ENCODE assay signal across 18 mouse cellular contexts in the genomic region with DNA sequence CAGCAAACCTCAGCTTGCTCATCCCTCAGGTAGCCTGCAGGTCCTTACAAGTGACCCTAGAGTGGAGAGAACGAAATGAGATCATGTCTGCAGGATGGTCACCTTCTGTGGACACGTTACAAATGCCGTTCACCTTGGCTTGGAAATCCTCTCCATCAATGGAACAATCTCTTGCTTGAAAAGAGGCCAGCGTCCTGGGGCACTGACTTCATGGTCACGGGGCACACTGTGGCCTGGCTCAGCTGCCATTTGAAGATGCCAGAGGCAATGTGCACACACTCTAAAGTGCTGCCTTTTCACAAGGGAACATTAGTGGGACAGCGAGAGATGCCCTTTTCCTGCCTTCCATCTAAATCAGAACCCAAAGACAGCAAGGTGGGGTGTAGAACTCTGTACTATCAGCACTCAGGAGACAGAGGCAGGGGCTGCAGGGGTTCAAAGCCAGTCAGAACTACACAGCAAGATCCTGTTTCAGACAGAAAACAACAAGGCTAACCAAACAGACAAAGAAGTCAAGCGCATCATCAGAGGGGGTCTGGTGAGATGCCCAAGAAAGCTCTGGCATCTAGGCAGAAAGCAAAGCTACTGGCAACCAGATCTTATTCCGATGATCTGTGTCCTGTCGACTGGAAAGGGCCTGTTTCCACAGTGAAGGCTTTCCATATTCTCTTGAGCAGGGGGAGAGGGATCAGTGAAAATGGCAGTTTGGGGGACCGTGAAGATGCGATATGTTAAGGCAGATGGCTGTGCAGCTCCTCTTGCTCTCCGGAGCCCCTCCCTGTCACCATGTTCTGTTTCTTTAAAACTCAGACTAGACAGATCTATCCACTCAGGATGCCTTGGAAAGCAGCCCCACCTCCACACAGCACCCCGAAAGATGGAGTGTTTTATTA.
A peak's percentile ranks its signal among the peaks of the same experiment; 100 is the strongest.
DNase-seq lines count a peak whose midpoint lies in the region; ATAC-seq lines count a peak whose summit lies in the region.
"Had no signal": no experiment of that assay in that cellular context is flagged by ENCODE, and none has a peak within 500 bp of the region (broad histone marks: within the 10 kb centered on the region; RNA-seq: fewer than 3 reads in every experiment).

No protein-coding gene starts in this region.

- peaks cover 57% of the 10 kb centered on the region for H3K4me1 ChIP-seq in hindbrain, embryonic 13.5 days (replicated peaks)
- H3K4me1 ChIP-seq in hindbrain, embryonic 11.5 days (replicated peaks; ENCODE audit: control insufficient read depth, insufficient read depth, low read length): 0 out of 2 replicates have a peak, but pooled peaks cover 2% of the 10 kb centered on the region
- H3K4me1 ChIP-seq in heart, embryonic 11.5 days (ENCODE audit: control insufficient read depth, insufficient read depth, low read length): no peaks in the 10 kb centered on the region
- H3K4me1 ChIP-seq: heart, embryonic 15.5 days; stomach, embryonic 15.5 days had no signal

- H3K9me3 ChIP-seq in hindbrain, embryonic 13.5 days: no peaks in the 10 kb centered on the region
- H3K9me3 ChIP-seq in hindbrain, embryonic 11.5 days (ENCODE audit: control insufficient read depth, low read length): no peaks in the 10 kb centered on the region
- H3K9me3 ChIP-seq in heart, embryonic 11.5 days (replicated peaks; ENCODE audit: control insufficient read depth, low read length): no peaks in the 10 kb centered on the region
- H3K9me3 ChIP-seq: embryonic facial prominence, embryonic 12.5 days; heart, embryonic 15.5 days; neural tube, embryonic 12.5 days; stomach, embryonic 15.5 days had no signal

- 73% methylated on average over 13 of the region's 13 CpGs for WGBS in hindbrain, embryonic 13.5 days
- WGBS in hindbrain, embryonic 11.5 days: 85% methylated on average over 13 of the region's 13 CpGs
- WGBS in heart, embryonic 11.5 days (ENCODE audit: insufficient replicate concordance): 79% methylated on average over 13 of the region's 13 CpGs

- no peaks in the 10 kb centered on the region for H3K36me3 ChIP-seq in hindbrain, embryonic 13.5 days
- H3K36me3 ChIP-seq in hindbrain, embryonic 11.5 days (ENCODE audit: control insufficient read depth, insufficient read depth, low read length): no peaks in the 10 kb centered on the region
- no peaks in the 10 kb centered on the region for H3K36me3 ChIP-seq in heart, embryonic 11.5 days (ENCODE audit: control insufficient read depth, insufficient read depth, low read length)
- H3K36me3 ChIP-seq: embryonic facial prominence, embryonic 12.5 days; heart, embryonic 15.5 days; neural tube, embryonic 12.5 days; stomach, embryonic 15.5 days had no signal

- H3K9ac ChIP-seq in hindbrain, embryonic 13.5 days: 0 out of 2 replicates have a peak overlapping the region, but pooled peaks have one; percentile 35
- no peak overlapping the region for H3K9ac ChIP-seq in hindbrain, embryonic 11.5 days (ENCODE audit: low read depth, low read length)
- H3K9ac ChIP-seq in heart, embryonic 11.5 days (ENCODE audit: low read depth, low read length): no peak overlapping the region
- H3K9ac ChIP-seq: embryonic facial prominence, embryonic 12.5 days; heart, embryonic 15.5 days; neural tube, embryonic 12.5 days; stomach, embryonic 15.5 days had no signal

- no peak overlapping the region for H3K4me3 ChIP-seq in hindbrain, embryonic 13.5 days
- no peak overlapping the region for H3K4me3 ChIP-seq in hindbrain, embryonic 11.5 days (ENCODE audit: low read depth, low read length)
- H3K4me3 ChIP-seq in heart, embryonic 11.5 days (ENCODE audit: low read depth, low read length): no peak overlapping the region
- H3K4me3 ChIP-seq: embryonic facial prominence, embryonic 12.5 days; heart, embryonic 15.5 days; neural tube, embryonic 12.5 days; stomach, embryonic 15.5 days had no signal

- no peak overlapping the region for H3K4me2 ChIP-seq in hindbrain, embryonic 13.5 days
- H3K4me2 ChIP-seq in hindbrain, embryonic 11.5 days (replicated peaks; ENCODE audit: low read depth, low read length): no peak overlapping the region
- no peak overlapping the region for H3K4me2 ChIP-seq in heart, embryonic 11.5 days
- H3K4me2 ChIP-seq: embryonic facial prominence, embryonic 12.5 days; heart, embryonic 15.5 days; neural tube, embryonic 12.5 days; stomach, embryonic 15.5 days had no signal

- H3K27ac ChIP-seq in hindbrain, embryonic 13.5 days: peak overlapping the region; percentile 77
- H3K27ac ChIP-seq in hindbrain, embryonic 11.5 days (ENCODE audit: low read depth, low read length): no peak overlapping the region
- H3K27ac ChIP-seq in heart, embryonic 11.5 days (ENCODE audit: low read depth, low read length): no peak overlapping the region
- H3K27ac ChIP-seq: embryonic facial prominence, embryonic 12.5 days; heart, embryonic 15.5 days; kidney, postnatal 0 days; neural tube, embryonic 12.5 days; stomach, embryonic 15.5 days had no signal

- DNase-seq in cerebellum, postnatal 4 days (ENCODE audit: low spot score in 2 of 2): peak; percentile 19 to 43
- no peak for DNase-seq in cerebellum, adult 9-10 months
- no peak for DNase-seq in hindbrain, embryonic 11.5 days (ENCODE audit: low spot score)
- DNase-seq in right cerebral cortex, postnatal 4 days: peak; percentile 13
- DNase-seq in right cerebral cortex, postnatal 25 days: no peak
- DNase-seq: cerebellum, adult 8-10 months; gastrocnemius, postnatal 36 days; heart, postnatal 36 days; kidney, adult 2 months; lung, postnatal 4 days; thymus, postnatal 25 days had no signal

- ATAC-seq in hindbrain, embryonic 13.5 days (ENCODE audit: low FRiP score): peak; percentile 19; the same call in 1 of the 2 replicates
- ATAC-seq in hindbrain, embryonic 11.5 days (ENCODE audit: low FRiP score): no peak
- no peak for ATAC-seq in heart, embryonic 11.5 days (replicated peaks; ENCODE audit: insufficient number of reproducible peaks, low FRiP score, low TSS enrichment)

- H3K27me3 ChIP-seq in hindbrain, embryonic 13.5 days: no peaks in the 10 kb centered on the region
- H3K27me3 ChIP-seq in hindbrain, embryonic 11.5 days (ENCODE audit: control insufficient read depth, insufficient read depth, low read length): no peaks in the 10 kb centered on the region
- H3K27me3 ChIP-seq in heart, embryonic 11.5 days (ENCODE audit: control insufficient read depth, insufficient read depth, low read length): no peaks in the 10 kb centered on the region; the same call in 1 of the 2 replicates
- H3K27me3 ChIP-seq: embryonic facial prominence, embryonic 12.5 days; neural tube, embryonic 12.5 days; stomach, embryonic 15.5 days had no signal

Comparison
In these comparisons a context has a peak if more than half of its experiments do, and no peak if none do; other contexts are left out.
1. DNase-seq: peak in cerebellum, postnatal 4 days (2 of 2) and right cerebral cortex, postnatal 4 days (single experiment); none in cerebellum, adult 9-10 months (single experiment), hindbrain, embryonic 11.5 days (single experiment) and right cerebral cortex, postnatal 25 days (single experiment).